Mouse (Mus musculus) cerebellum, adult (tissue): ENCODE results near the gene Lcn12.
A peak's percentile ranks its signal among the peaks of the same experiment; 100 is the strongest.

Experiments
- ATAC-seq: cut with Nextera tagmentation; 2 replicates; pipeline ENCODE4 v1.9.2; 2017; ENCODE audit warnings: mild to moderate bottlenecking, moderate library complexity, mixed read lengths; ENCODE audit not compliant: insufficient number of reproducible peaks, low FRiP score, low TSS enrichment

Gene Lcn12

GRCm38 (mm10) chr2:25463630-25464029, 30.1 kb downstream of the Lcn12 start:
- no peak for ATAC-seq

DNA sequence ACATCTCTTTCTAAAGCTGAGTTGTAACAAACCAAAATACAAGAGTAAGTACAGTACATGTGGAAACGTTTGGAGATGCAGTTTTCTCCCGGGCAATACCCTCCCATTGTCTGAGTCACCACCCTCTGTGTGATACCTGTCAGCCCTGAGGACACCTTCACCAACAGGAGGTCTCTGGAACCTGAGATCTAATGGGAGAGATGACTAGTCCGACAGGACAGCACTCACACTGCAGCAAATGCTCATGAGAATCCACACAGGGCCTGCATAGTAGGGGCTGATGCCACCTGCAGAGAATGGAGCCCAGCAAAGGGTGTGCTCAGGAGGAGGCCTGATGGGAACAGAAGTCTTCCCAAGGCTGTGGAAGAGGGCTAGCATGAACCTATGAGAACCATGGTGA, 32.3 kb downstream of the Lcn12 start:
- no peak for ATAC-seq

DNA sequence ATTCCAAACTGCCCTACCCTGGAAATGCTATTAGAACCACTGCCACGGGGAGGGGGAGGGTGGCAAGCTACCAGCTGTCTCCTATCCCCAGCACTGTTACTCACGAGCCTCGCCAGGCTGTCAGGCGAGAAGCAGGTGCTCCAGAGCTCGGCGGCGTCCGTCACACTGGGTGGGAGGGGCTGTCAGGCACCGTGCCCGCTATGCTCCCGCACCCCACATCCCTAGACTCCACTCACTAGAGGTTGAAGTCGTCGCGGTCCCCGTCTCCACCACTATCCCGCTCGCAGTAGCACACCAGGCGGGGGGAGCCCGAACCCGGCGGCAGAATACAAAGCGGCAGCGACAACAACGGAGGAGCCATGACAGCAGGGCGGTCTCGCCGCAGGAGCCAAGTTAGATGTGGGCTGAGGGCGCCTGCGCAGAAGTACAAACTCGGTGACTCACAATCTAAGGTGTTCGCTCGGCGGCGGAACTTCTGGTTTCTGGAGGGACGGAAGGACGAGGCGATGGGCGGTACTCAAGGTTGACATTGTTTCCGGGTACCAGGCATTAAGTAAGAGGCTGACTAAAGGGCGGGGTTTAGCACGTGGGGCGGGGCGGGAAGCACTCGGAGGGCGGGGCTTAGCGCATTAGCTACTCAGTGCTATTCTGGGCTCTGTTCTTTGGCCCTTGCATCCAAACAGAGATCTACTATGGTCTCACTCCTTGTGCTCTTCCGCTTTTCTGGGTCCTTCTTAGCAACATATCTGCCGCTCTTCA, 33.0 kb downstream of the Lcn12 start, which contains the start of gene Paxx:
Paxx (minus strand) TSS at position 544 of the 759 bp plus-strand sequence.
- peak; percentile 56 for ATAC-seq

GRCm38 (mm10) chr2:25460135-25460534, 33.6 kb downstream of the Lcn12 start:
- 0 out of 2 replicates have a peak, but pooled peaks have one; percentile 5 for ATAC-seq

DNA sequence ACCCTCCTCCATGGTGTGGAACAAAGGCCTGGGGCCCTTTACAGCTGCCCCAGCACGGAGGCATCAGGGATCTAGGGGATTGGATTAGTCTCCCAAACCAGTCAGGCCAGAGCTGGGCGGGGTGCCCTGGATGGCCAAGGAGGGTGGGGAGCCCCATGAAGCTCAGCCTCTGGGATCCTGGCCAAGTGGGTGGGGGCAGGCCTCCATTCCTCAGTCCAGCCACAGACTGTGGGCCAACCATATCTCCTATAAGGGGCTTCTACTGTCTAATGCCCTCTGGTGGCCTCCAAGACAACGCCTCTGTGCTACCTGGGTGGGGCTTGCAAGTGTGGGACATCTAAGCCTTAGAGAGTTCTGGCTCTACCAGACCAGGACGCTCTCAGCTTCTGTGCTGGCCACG, 34.8 kb downstream of the Lcn12 start:
- ATAC-seq = no peak

DNA sequence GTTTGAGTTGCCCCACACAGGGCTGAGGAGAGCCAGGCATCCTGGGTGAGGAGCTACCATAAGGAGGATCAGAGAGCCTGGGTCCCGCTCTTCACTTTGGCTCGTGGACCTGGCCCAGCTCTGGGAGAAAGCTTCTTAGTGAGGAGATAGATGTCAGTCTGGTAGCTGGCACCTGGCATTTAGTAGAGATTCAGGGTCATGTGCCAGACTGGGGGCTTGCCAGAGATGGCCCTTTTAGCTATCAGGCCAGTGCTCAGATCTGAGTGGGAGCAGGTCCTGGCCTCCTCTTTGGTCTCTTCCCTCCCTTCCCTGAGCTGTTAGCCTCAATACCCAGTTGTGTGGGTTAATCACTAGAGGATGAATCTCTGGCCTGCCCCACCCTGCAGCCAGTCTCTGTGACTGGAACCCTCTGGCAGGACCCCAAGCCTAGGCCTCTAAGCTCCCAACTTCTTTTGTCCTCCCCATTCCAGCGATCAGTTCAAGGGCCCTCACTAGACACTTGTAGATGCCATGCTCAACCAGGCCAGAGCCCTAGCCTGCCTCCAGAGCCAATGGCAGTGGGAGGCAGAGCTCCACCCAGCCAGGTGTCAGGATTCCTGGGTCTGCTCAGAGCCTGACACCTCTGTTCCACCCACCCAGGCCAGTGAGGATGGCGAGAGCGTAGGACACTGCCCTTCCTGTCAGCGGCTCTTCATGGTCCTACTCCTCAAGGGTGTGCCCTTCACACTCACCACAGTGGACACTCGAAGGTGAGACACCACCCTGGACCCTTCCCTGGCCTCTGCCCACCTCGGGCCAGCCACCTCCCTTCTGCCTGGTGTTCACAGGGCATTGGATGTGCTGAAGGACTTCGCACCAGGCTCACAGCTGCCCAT, 36.5 kb downstream of the Lcn12 start:
- no peak for ATAC-seq

- ATAC-seq = no peak
Measured at GRCm38 (mm10) chr2:25456205-25456953, 37.3 kb downstream of the Lcn12 start, which contains the start of gene Clic3. TSS of gene Clic3 (plus strand) at chr2:25456838.

- ATAC-seq = no peak
Measured at GRCm38 (mm10) chr2:25452951-25453350, 40.8 kb downstream of the Lcn12 start.

DNA sequence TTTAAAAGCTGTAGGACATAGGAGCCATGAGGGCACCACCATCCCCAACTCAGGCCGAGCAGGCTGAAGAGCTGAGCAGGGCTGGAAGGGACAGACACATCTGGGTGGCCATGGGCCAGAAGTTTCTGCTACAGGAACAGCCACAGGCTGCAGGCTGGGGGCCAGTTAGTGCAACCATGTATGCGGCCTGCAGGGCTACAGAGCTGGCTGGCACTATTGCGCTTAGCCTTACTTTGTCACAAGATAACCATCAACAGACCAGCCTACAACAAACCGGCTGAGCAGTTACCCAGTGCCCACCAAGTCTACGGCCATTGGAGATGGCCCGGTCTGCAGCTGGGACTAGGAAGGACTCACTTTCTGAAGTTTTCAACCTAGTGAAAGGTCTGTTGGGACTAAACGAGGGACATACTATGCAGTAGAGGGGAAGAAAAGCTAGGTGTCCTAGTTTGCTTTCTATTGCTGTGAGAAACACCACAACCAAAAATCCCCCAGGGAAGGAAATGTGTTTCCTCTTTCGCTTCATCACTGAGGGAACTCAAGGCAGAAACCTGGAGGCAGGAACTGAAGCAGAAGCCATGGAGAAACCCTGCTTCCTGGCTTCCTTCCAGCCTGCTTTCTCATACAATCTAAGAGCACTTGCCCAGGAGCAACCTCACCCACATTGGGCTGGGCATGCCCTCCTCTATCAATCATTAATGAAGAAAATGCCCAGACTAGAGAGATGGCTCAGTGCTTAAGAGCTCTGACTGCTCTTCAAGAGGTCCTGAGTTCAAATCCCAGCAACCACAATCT, 42.7 kb downstream of the Lcn12 start:
- no peak for ATAC-seq

DNA sequence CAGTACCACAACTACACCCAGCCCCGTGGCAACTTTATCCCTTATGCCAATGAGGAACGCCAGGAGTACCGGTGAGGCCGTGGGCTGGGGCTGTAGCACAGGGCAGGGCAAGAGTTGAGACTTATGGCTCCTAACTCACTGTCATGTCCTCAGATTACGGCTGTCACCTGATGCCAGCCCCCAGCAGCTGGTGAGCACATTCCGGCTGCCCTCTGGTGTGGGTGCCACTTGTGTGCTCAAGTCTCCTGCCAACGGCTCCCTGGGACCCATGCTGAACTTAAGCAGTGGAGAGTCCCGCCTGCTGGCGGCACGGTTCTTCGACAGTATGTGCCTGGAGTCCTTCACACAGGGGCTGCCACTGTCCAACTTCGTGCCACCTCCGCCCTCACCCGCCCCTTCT, 51.0 kb downstream of the Lcn12 start:
- no peak for ATAC-seq

DNA sequence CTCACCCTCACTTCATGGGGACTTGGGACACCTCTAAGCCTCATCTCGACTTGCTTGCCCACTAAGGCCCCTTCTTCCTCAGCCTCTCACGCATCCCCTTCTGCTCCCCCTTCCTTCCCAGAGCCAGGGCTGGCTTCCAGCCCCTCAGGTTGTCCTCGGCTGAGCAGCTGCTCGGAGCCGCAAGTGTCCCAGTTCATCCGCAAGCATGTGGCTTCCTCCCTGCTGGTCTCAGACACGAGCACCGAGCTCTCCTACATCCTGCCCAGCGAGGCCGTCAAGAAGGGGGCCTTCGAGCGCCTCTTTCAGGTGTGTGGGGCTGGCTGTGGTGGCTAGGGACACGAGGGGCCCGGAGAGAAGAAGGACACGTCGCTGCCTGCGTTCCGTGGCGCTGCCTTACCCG, 52.6 kb downstream of the Lcn12 start:
- no peak for ATAC-seq
